Mouse (Mus musculus): ENCODE measurements around the gene Syt1. TPM values are rescaled to one million over a fixed set of nuclear protein-coding genes. Genes with fewer than 3 reads are reported as not detected.
A peak's percentile ranks its signal among the peaks of the same experiment; 100 is the strongest.

The Syt1 gene
- polyA plus RNA-seq, 1 experiment from 2014 or later, result 130 TPM

DNA sequence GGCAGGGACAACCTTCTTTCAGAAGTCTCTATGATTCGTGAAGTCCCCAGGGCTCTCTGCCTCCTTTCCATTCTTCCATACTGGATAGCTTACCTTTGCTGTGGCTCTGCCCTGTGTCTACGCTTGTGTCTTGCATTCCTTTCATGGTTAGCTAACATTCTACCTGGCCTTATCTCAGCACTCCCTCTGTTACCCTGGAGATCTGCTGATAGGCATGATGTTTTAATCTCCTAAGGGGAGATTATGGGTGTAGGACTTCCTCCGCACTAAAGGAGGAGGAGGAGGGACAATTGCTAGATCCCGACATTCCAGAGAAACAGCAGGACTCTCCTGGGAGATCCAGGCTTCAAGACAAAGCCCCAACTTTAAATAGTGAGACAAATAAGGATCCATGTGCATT, 479.7 kb downstream of the Syt1 start:
- H3K4me3 ChIP-seq (ENCODE audit: low read depth, low read length), result no peak overlapping the region
- H3K27me3 ChIP-seq (ENCODE audit: control insufficient read depth, insufficient read depth, low read length), result no peaks in the 10 kb centered on the region
- H3K36me3 ChIP-seq (ENCODE audit: control insufficient read depth, insufficient read depth, low read length), result no peaks in the 10 kb centered on the region
- H3K4me2 ChIP-seq (ENCODE audit: low read depth, low read length), result no peak overlapping the region
- H3K9me3 ChIP-seq (ENCODE audit: control insufficient read depth, low read length), result no peaks in the 10 kb centered on the region
- H3K4me1 ChIP-seq (ENCODE audit: control insufficient read depth, insufficient read depth, low read length), result no peaks in the 10 kb centered on the region
- 43% methylated on average over 4 of the region's 4 CpGs for WGBS
- no peak overlapping the region for H3K9ac ChIP-seq (replicated peaks; ENCODE audit: low read depth, low read length)
- no peak overlapping the region for H3K27ac ChIP-seq (ENCODE audit: low read depth, low read length)
- ATAC-seq (ENCODE audit: low read depth), result no peak

DNA sequence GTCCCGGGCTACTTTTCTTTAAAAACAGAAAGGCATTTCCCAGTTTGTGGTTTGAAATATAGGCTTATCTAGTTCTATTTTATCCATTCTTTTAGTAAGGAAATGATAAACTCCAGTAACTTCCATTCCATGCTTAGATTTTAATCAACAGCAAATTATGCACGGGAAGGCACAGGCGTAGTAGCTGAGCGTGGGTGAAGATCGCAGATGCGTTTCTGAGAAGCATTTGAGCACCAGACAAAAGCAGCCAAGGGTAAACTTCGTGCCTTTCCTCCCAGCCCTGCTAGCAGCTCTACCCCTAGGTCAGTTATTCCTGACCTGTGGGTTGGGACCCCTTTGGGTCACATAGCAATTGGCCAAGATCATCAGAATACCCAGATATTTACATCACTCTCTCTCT, 482.4 kb downstream of the Syt1 start:
- 85% methylated on average over 7 of the region's 7 CpGs for WGBS
- Histone ChIP-seq H3K36me3 (ENCODE audit: control insufficient read depth, insufficient read depth, low read length) (no peaks in the 10 kb centered on the region), H3K4me3 (ENCODE audit: low read depth, low read length) (no peak overlapping the region), H3K27me3 (ENCODE audit: control insufficient read depth, insufficient read depth, low read length) (no peaks in the 10 kb centered on the region), H3K4me2 (ENCODE audit: low read depth, low read length) (no peak overlapping the region), H3K9ac (replicated peaks; ENCODE audit: low read depth, low read length) (no peak overlapping the region), H3K4me1 (ENCODE audit: control insufficient read depth, insufficient read depth, low read length) (no peaks in the 10 kb centered on the region), H3K9me3 (ENCODE audit: control insufficient read depth, low read length) (no peaks in the 10 kb centered on the region), H3K27ac (ENCODE audit: low read depth, low read length) (no peak overlapping the region)
- ATAC-seq (ENCODE audit: low read depth), result no peak

DNA sequence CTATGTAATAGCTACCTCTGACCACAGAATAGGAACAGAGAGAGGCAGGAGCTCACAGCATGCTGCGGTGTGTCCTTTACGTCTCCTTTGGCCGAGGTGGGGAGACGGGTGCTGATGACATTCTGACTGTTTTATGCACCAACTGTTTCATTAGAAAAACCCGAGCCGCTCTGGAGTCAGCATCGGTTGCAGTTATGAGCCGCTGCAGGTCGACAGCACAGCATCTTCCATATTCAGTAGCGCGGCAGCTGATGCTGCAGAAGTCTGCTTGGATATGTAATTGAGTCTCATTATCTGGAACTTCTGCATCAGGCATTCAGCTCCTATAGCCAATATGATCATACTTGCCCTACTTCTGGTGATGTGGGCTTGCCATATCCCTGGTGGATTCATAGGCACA, 485.3 kb downstream of the Syt1 start:
- ATAC-seq (ENCODE audit: low read depth), result no peak
- H3K4me3 ChIP-seq (ENCODE audit: low read depth, low read length), result no peak overlapping the region
- WGBS, result 76% methylated on average over 11 of the region's 11 CpGs
- no peaks in the 10 kb centered on the region for H3K27me3 ChIP-seq (ENCODE audit: control insufficient read depth, insufficient read depth, low read length)
- H3K27ac ChIP-seq (ENCODE audit: low read depth, low read length), result no peak overlapping the region
- H3K4me2 ChIP-seq (ENCODE audit: low read depth, low read length), result no peak overlapping the region
- H3K9ac ChIP-seq (replicated peaks; ENCODE audit: low read depth, low read length), result no peak overlapping the region
- H3K36me3 ChIP-seq (ENCODE audit: control insufficient read depth, insufficient read depth, low read length), result no peaks in the 10 kb centered on the region
- no peaks in the 10 kb centered on the region for H3K4me1 ChIP-seq (ENCODE audit: control insufficient read depth, insufficient read depth, low read length)
- no peaks in the 10 kb centered on the region for H3K9me3 ChIP-seq (ENCODE audit: control insufficient read depth, low read length)

DNA sequence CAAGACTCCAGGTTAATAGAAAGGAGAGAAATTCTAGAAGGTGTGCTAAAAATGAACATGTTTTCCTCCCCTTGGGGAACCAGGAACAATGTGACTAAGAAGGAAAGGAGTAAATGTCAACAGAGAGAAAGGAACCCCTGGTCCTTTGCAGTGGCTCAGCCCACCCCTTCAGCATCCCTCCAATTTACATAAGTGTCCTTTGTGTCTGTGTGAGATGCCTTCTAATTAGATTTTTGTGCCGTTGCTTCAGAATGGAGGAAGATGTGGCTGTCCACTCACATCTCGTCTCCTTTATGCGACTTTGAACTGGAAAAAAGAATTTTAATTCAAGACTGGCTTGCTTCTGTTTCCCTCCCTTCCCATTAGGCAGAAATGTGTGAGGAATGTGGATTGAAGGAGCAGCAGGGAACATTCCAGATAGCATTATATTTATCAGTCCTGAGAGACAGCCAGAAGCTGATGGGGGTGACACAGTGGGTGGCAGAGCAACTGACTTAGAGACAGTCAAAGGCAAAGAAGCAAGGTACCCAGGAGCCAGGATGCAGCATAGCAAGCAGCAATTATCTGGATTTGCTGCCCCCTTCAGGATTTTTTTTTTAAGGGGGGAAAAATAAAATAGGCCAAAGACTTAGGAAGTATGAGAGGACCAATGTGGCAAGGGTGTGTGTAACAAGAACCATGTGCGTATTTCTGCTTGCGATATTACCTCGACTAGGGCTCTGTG, 486.3 kb downstream of the Syt1 start:
- H3K4me2 ChIP-seq (ENCODE audit: low read depth, low read length), result no peak overlapping the region
- H3K36me3 ChIP-seq (ENCODE audit: control insufficient read depth, insufficient read depth, low read length), result no peaks in the 10 kb centered on the region
- no peak overlapping the region for H3K4me3 ChIP-seq (ENCODE audit: low read depth, low read length)
- no peak overlapping the region for H3K9ac ChIP-seq (replicated peaks; ENCODE audit: low read depth, low read length)
- ATAC-seq (ENCODE audit: low read depth), result peak; percentile 68; the same call in 1 of the 2 replicates
- no peaks in the 10 kb centered on the region for H3K27me3 ChIP-seq (ENCODE audit: control insufficient read depth, insufficient read depth, low read length)
- H3K4me1 ChIP-seq (ENCODE audit: control insufficient read depth, insufficient read depth, low read length), result no peaks in the 10 kb centered on the region
- no peak overlapping the region for H3K27ac ChIP-seq (ENCODE audit: low read depth, low read length)
- H3K9me3 ChIP-seq (ENCODE audit: control insufficient read depth, low read length), result no peaks in the 10 kb centered on the region
- 54% methylated on average over 6 of the region's 6 CpGs for WGBS

DNA sequence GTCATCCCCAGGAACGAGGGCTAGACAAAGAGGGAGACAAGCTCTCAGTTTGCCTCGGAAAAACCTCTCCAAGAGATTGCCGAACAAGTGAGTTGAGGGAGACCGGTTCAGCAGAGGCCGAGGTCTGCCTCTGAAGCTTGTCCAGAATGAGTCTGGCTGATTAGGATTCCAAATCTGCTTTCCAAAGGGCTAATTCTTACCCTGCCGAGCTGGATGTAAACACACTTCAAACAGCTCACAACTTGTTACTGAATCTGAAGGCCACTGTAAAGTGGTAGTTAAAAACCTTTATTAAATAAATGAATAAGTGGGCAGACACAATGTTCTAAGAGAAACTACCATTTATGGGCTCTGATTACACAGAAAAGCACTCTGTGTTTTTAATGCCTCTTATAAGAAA, 491.6 kb downstream of the Syt1 start:
- Histone ChIP-seq H3K36me3 (ENCODE audit: control insufficient read depth, insufficient read depth, low read length) (no peaks in the 10 kb centered on the region), H3K9ac (replicated peaks; ENCODE audit: low read depth, low read length) (no peak overlapping the region), H3K9me3 (ENCODE audit: control insufficient read depth, low read length) (no peaks in the 10 kb centered on the region), H3K27ac (ENCODE audit: low read depth, low read length) (no peak overlapping the region), H3K27me3 (ENCODE audit: control insufficient read depth, insufficient read depth, low read length) (no peaks in the 10 kb centered on the region), H3K4me2 (ENCODE audit: low read depth, low read length) (no peak overlapping the region), H3K4me1 (ENCODE audit: control insufficient read depth, insufficient read depth, low read length) (no peaks in the 10 kb centered on the region), H3K4me3 (ENCODE audit: low read depth, low read length) (no peak overlapping the region)
- WGBS, result 65% methylated on average over 6 of the region's 6 CpGs
- ATAC-seq (ENCODE audit: low read depth), result no peak

DNA sequence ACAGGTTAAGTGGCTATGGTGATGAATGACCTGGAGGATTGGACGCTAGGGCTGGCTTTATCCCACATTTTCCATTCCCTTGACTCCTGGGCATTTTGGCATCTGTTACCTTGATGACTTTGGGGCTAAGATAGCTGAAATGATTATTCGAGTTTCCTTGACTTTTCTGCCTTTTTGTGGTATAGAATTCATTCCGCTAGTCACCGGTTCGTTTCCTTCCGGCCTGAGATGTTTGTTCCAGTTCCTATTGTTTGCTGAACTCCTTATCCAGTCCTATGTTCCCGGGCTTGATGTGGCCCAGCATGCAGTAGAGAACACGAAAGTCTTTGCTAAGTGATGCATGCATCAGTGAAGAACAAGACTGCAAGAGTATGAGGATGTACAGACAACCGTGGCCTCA, 493.7 kb downstream of the Syt1 start:
- H3K9ac ChIP-seq (replicated peaks; ENCODE audit: low read depth, low read length), result no peak overlapping the region
- no peaks in the 10 kb centered on the region for H3K27me3 ChIP-seq (ENCODE audit: control insufficient read depth, insufficient read depth, low read length)
- H3K36me3 ChIP-seq (ENCODE audit: control insufficient read depth, insufficient read depth, low read length), result no peaks in the 10 kb centered on the region
- H3K4me1 ChIP-seq (ENCODE audit: control insufficient read depth, insufficient read depth, low read length), result no peaks in the 10 kb centered on the region
- no peak overlapping the region for H3K27ac ChIP-seq (ENCODE audit: low read depth, low read length)
- no peak overlapping the region for H3K4me3 ChIP-seq (ENCODE audit: low read depth, low read length)
- 81% methylated on average over 9 of the region's 9 CpGs for WGBS
- no peak overlapping the region for H3K4me2 ChIP-seq (ENCODE audit: low read depth, low read length)
- no peak for ATAC-seq (ENCODE audit: low read depth)
- no peaks in the 10 kb centered on the region for H3K9me3 ChIP-seq (ENCODE audit: control insufficient read depth, low read length)

DNA sequence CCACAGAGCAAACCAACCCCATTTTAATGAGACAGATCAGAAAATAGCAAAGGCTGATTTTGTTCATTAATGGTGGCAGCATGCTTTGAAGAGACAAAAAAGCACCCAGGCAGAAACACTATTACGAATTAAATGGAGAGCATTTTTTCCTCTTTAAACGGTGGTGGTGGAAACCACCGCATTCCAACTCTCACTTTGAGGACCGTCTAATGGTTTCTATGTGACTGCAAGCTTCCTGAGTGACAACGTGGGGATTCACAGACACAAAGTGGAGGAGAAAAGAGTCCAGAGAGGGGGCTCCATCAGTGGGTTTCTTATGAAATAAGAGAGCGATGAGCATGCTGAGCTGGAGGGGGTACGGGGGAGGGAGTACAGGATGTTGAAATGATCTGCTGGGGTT, 496.1 kb downstream of the Syt1 start:
- no peak for ATAC-seq (ENCODE audit: low read depth)
- Histone ChIP-seq H3K9me3 (ENCODE audit: control insufficient read depth, low read length) (no peaks in the 10 kb centered on the region), H3K27me3 (ENCODE audit: control insufficient read depth, insufficient read depth, low read length) (no peaks in the 10 kb centered on the region), H3K4me2 (ENCODE audit: low read depth, low read length) (no peak overlapping the region), H3K4me1 (ENCODE audit: control insufficient read depth, insufficient read depth, low read length) (no peaks in the 10 kb centered on the region), H3K36me3 (ENCODE audit: control insufficient read depth, insufficient read depth, low read length) (no peaks in the 10 kb centered on the region), H3K4me3 (ENCODE audit: low read depth, low read length) (no peak overlapping the region), H3K27ac (ENCODE audit: low read depth, low read length) (no peak overlapping the region), H3K9ac (replicated peaks; ENCODE audit: low read depth, low read length) (no peak overlapping the region)
- 63% methylated on average over 7 of the region's 7 CpGs for WGBS

DNA sequence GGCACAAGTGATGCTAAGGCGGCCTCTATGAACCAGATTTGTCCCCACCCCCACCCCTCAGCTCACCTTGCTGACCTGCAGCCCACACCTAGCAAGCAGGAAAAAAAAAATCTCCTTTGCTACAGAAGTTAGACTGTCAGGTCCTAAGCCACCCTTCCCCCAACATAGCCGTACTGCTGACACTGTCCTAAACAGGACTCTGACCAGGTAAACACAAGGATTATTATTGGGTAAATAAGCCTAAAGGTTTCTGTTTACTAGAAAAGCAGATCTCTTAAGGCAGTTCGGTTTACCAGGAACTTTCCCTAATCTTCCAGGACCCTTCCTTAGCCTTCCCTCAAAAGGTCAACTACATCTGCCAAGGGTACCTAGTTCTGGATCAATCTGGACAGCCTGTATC, 501.2 kb downstream of the Syt1 start:
- WGBS, result 92% methylated on average over 3 of the region's 3 CpGs

DNA sequence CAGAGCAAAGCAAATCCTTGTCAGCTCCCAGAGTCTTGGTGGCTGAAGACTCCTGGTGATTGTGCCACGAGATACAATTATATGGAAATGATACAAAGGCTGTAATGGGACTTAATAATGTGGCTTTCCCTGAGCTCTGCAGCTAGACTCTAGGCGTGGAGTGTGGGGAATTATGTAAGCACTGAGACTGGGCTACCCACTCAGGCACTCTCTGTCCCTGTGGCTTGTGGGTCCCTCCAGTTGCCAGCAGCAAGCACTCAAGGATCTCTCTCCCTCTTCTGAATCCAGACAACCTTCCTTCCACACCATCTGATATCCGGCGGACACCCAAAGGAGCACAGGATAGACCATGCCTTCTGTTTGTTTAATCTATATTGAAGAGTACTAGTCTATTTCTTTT, 503.9 kb downstream of the Syt1 start:
- no peak overlapping the region for H3K4me3 ChIP-seq (ENCODE audit: low read depth, low read length)
- no peaks in the 10 kb centered on the region for H3K27me3 ChIP-seq (ENCODE audit: control insufficient read depth, insufficient read depth, low read length)
- H3K27ac ChIP-seq (ENCODE audit: low read depth, low read length), result no peak overlapping the region
- no peak overlapping the region for H3K4me2 ChIP-seq (ENCODE audit: low read depth, low read length)
- H3K4me1 ChIP-seq (ENCODE audit: control insufficient read depth, insufficient read depth, low read length), result no peaks in the 10 kb centered on the region
- 92% methylated on average over 4 of the region's 4 CpGs for WGBS
- no peak for ATAC-seq (ENCODE audit: low read depth)
- H3K36me3 ChIP-seq (ENCODE audit: control insufficient read depth, insufficient read depth, low read length), result no peaks in the 10 kb centered on the region
- no peaks in the 10 kb centered on the region for H3K9me3 ChIP-seq (ENCODE audit: control insufficient read depth, low read length)
- H3K9ac ChIP-seq (replicated peaks; ENCODE audit: low read depth, low read length), result no peak overlapping the region

More for the DNA sequence above, 501.2 kb downstream of the Syt1 start:
- Histone ChIP-seq H3K27me3 (ENCODE audit: control insufficient read depth, insufficient read depth, low read length) (no peaks in the 10 kb centered on the region), H3K9ac (replicated peaks; ENCODE audit: low read depth, low read length) (no peak overlapping the region), H3K4me3 (ENCODE audit: low read depth, low read length) (no peak overlapping the region), H3K4me1 (ENCODE audit: control insufficient read depth, insufficient read depth, low read length) (no peaks in the 10 kb centered on the region), H3K36me3 (ENCODE audit: control insufficient read depth, insufficient read depth, low read length) (no peaks in the 10 kb centered on the region), H3K9me3 (ENCODE audit: control insufficient read depth, low read length) (no peaks in the 10 kb centered on the region), H3K4me2 (ENCODE audit: low read depth, low read length) (no peak overlapping the region), H3K27ac (ENCODE audit: low read depth, low read length) (no peak overlapping the region)
- ATAC-seq (ENCODE audit: low read depth), result no peak

Measured in neural tube, embryonic 14.5 days (tissue).